Mouse (Mus musculus) neural tube, embryonic 13.5 days (tissue): Measurements from ENCODE around the gene Irgm2. TPM values are rescaled to one million over a fixed set of nuclear protein-coding genes. Genes with fewer than 3 reads are reported as not detected.

Experiments
- polyA plus RNA-seq: library from polyadenylated mRNA; unstranded; fragments of >200 nt; fragmentation: Nextera tagmentation; extraction: Ambion mirVana; gene quantifications from 2 replicates; pipeline ENCODE4 v1.2.1, GENCODE M21; 2015

Irgm2 gene
- polyA plus RNA-seq, 1 experiment from 2014 or later = 0.95 TPM

Other genes starting within 250 kb of the Irgm2 start
- 16.2 and 18.3 TPM in 2 replicates for gene Larp1, start 190.6 kb upstream of the Irgm2 start, polyA plus RNA-seq
- gene Gm12248, start 106.5 kb upstream of the Irgm2 start, polyA plus RNA-seq = not detected in 2 replicates
- 107 and 115 TPM in 2 replicates for gene Cnot8, start 95.5 kb upstream of the Irgm2 start, polyA plus RNA-seq
- gene Gemin5, start 31.1 kb upstream of the Irgm2 start, polyA plus RNA-seq = 12.4 and 17.7 TPM in 2 replicates
- 111 and 127 TPM in 2 replicates for gene Mrpl22, start 28.0 kb upstream of the Irgm2 start, polyA plus RNA-seq
- gene Igtp, start 62 bp upstream of the Irgm2 start, polyA plus RNA-seq = 1.5 and 2.2 TPM in 2 replicates
- gene 4930438A08Rik, start 75.2 kb downstream of the Irgm2 start, polyA plus RNA-seq = not detected in 2 replicates
- 25.6 and 26.9 TPM in 2 replicates for gene Zfp692, start 107.5 kb downstream of the Irgm2 start, polyA plus RNA-seq
- gene Zfp672, start 130.7 kb downstream of the Irgm2 start, polyA plus RNA-seq = 35.5 and 39.5 TPM in 2 replicates
- gene Sh3bp5l, start 131.1 kb downstream of the Irgm2 start, polyA plus RNA-seq = 46.2 and 47.4 TPM in 2 replicates
- not detected in 2 replicates for gene Lypd8, start 179.4 kb downstream of the Irgm2 start, polyA plus RNA-seq
- gene 1810065E05Rik, start 221.5 kb downstream of the Irgm2 start, polyA plus RNA-seq = not detected in 2 replicates
- not detected in 2 replicates for gene Gm12253, start 232.9 kb downstream of the Irgm2 start, polyA plus RNA-seq